Mouse (Mus musculus) heart, postnatal 14 days (tissue): ENCODE measurements around the gene Blnk. TPM values are rescaled to one million over a fixed set of nuclear protein-coding genes. Genes with fewer than 3 reads are reported as not detected.

Experiments
- microRNA-seq, 2 experiments: library from miRNA; unstranded; fragments of <30 nt; microRNA quantifications; one replicate each; pipeline ENCODE4 v1.2.0; 2021 to 2022
- total RNA-seq, 2 experiments: library from RNA; stranded (reverse); gene quantifications; 2 replicates each; pipeline ENCODE4 v1.2.3; 2021

The Blnk gene
- total RNA-seq, 2 experiments from 2014 or later = 0.76 to 0.81 TPM

Small RNA genes within 50 kb of the gene (microRNA-seq; reads per million reads assigned to microRNA genes)
- 0.12 to 1.1 reads per million in 2 experiments for gene Mir8092

Other genes starting within 250 kb of the Blnk start
- not detected for gene Cc2d2b, start 245.8 kb downstream of the Blnk start, total RNA-seq
- 1 to 10 TPM; 6.8 to 7.1 TPM for gene Ccnj, start 163.3 kb downstream of the Blnk start, total RNA-seq
- 1 to 10 TPM; 7.2 to 8.6 TPM for gene Zfp518a, start 99.8 kb downstream of the Blnk start, total RNA-seq
- gene Dntt, start 34.7 kb upstream of the Blnk start, total RNA-seq = 10 to 100 TPM in 1 of 2 experiments, under 1 TPM in 1; 0.74 to 16.5 TPM
- not detected for gene Opalin, start 82.6 kb upstream of the Blnk start, total RNA-seq
- gene Tll2, start 212.3 kb upstream of the Blnk start, total RNA-seq = under 1 TPM; 0.41 to 0.88 TPM